Mouse (Mus musculus) MEL (cell line): ENCODE measurements at regions not wholly inside any gene's neighbourhood (a gene's known extent, or its start where the extent isn't known, plus 50 kb on each side); places are given as distances from the start of the nearest gene placed in this dataset.

Source experiments
- CTCF ChIP-seq, 3 experiments: IDR thresholded peaks in 2 of 3; conservative IDR thresholded peaks in 1 of 3; 2 replicates each; pipeline ENCODE4 v1.5.1; 2011 to 2012; ENCODE audit warnings: low read length in 3 of 3, low read depth in 2 of 3, mild to moderate bottlenecking in 2 of 3, improper control_type of control experiment in 1 of 3, inconsistent platforms in 1 of 3, mixed read lengths in 1 of 3, moderate library complexity in 1 of 3; ENCODE audit not compliant: control insufficient read depth in 1 of 3, insufficient read depth in 1 of 3, poor library complexity in 1 of 3, severe bottlenecking in 1 of 3
- EP300 ChIP-seq, 2 experiments: IDR thresholded peaks; 2 replicates each; pipeline ENCODE4 v1.6.1; 2011; ENCODE audit warnings: improper control_type of control experiment in 2 of 2, low read length in 2 of 2, low read depth in 1 of 2, mild to moderate bottlenecking in 1 of 2
- MEF2A ChIP-seq: IDR thresholded peaks from 2 replicates; pipeline ENCODE4 v1.6.1; 2014; ENCODE audit warnings: low read depth, mild to moderate bottlenecking, inconsistent platforms, low read length, improper control_type of control experiment; ENCODE audit not compliant: poor library complexity, insufficient replicate concordance, severe bottlenecking; ENCODE audit errors: extremely low read depth
- POLR2A ChIP-seq, 2 experiments: IDR thresholded peaks; 2 replicates each; pipeline ENCODE4 v1.6.1; 2011 to 2012; ENCODE audit warnings: low read length in 2 of 2, mild to moderate bottlenecking in 2 of 2, control low read depth in 1 of 2, improper control_type of control experiment in 1 of 2, low read depth in 1 of 2, moderate library complexity in 1 of 2; ENCODE audit not compliant: control insufficient read depth in 1 of 2, insufficient read depth in 1 of 2, poor library complexity in 1 of 2
- RAD21 ChIP-seq: IDR thresholded peaks from 2 replicates; pipeline ENCODE4 v1.6.1; 2011; ENCODE audit warnings: mild to moderate bottlenecking, low read depth, low read length, improper control_type of control experiment
- SIN3A ChIP-seq: IDR thresholded peaks from 2 replicates; pipeline ENCODE4 v1.6.1; 2012; ENCODE audit warnings: low read length, improper control_type of control experiment, inconsistent platforms
- TBP ChIP-seq: IDR thresholded peaks from 2 replicates; pipeline ENCODE4 v1.8.0; 2011; ENCODE audit warnings: low read depth, low read length, improper control_type of control experiment
- ZMIZ1 ChIP-seq: IDR thresholded peaks from 2 replicates; pipeline ENCODE4 v1.6.1; 2012; ENCODE audit warnings: low read depth, mild to moderate bottlenecking, inconsistent platforms, low read length, improper control_type of control experiment, moderate library complexity
- ZNF384 ChIP-seq: IDR thresholded peaks from 2 replicates; pipeline ENCODE4 v1.6.1; 2012; ENCODE audit warnings: low read depth, mild to moderate bottlenecking, inconsistent platforms, low read length, improper control_type of control experiment

GRCm38 (mm10) chr10:83896160-83896559 is 173.5 kb downstream of the 1500009L16Rik start:
- no peak for TF ChIP-seq POLR2A (IDR thresholded peaks at IDR 0.05; ENCODE audit: control insufficient read depth in 1 of 2, insufficient read depth in 1 of 2, low read depth in 1 of 2, low read length in 2 of 2, poor library complexity in 1 of 2)
- TF ChIP-seq EP300 (IDR thresholded peaks at IDR 0.05; ENCODE audit: low read depth in 1 of 2, low read length in 2 of 2), result no peak
- no peak for TF ChIP-seq ZNF384
- no peak for TF ChIP-seq TBP
- no peak for TF ChIP-seq ZMIZ1
- no peak for TF ChIP-seq CTCF (IDR thresholded peaks at IDR 0.05 in 2 of 3, conservative IDR thresholded peaks at IDR 0.05 in 1 of 3; ENCODE audit: control insufficient read depth in 1 of 3, insufficient read depth in 1 of 3, low read depth in 2 of 3, low read length in 3 of 3, poor library complexity in 1 of 3, severe bottlenecking in 1 of 3)
- TF ChIP-seq RAD21, result no peak
- TF ChIP-seq SIN3A, result no peak
- no peak for TF ChIP-seq MEF2A
